Mouse (Mus musculus) limb, embryonic 11.5 days (tissue): ENCODE measurements around the gene Syngap1. TPM values are rescaled to one million over a fixed set of nuclear protein-coding genes. Genes with fewer than 3 reads are reported as not detected.
A peak's percentile ranks its signal among the peaks of the same experiment; 100 is the strongest.

ENCODE experiments used
- ATAC-seq: fragments of 200-750 bp; cut with Nextera tagmentation; 2 replicates; pipeline ENCODE4 v1.8.0; 2017; ENCODE audit warnings: low read depth; ENCODE audit not compliant: insufficient number of reproducible peaks, low FRiP score, low TSS enrichment
- DNase-seq: peaks from one replicate; pipeline ENCODE4 v3.0.0-alpha.2; 2015; ENCODE audit warnings: low spot score
- H3K27ac ChIP-seq: fragments of 300-500 bp; sonication (generic); replicated peaks from 2 replicates; pipeline ENCODE4 v1.5.1; 2014; ENCODE audit warnings: low read depth, mild to moderate bottlenecking, low read length
- H3K27me3 ChIP-seq: fragments of 300-500 bp; sonication (generic); 2 replicates; pipeline ENCODE4 v1.6.1; 2014; ENCODE audit warnings: mild to moderate bottlenecking, low read length, mixed read lengths; ENCODE audit not compliant: control insufficient read depth, insufficient read depth
- H3K36me3 ChIP-seq: fragments of 300-500 bp; sonication (generic); 2 replicates; pipeline ENCODE4 v1.6.1; 2014; ENCODE audit warnings: mild to moderate bottlenecking, low read length, moderate library complexity, mixed read lengths; ENCODE audit not compliant: control insufficient read depth, insufficient read depth
- H3K4me1 ChIP-seq: fragments of 300-500 bp; sonication (generic); 2 replicates; pipeline ENCODE4 v1.6.1; 2014; ENCODE audit warnings: low read length, mixed read lengths; ENCODE audit not compliant: control insufficient read depth, insufficient read depth
- H3K4me2 ChIP-seq: fragments of 300-500 bp; sonication (generic); 2 replicates; pipeline ENCODE4 v1.6.1; 2014; ENCODE audit warnings: low read depth, mild to moderate bottlenecking, moderate library complexity; ENCODE audit not compliant: severe bottlenecking
- H3K4me3 ChIP-seq: fragments of 300-500 bp; sonication (generic); 2 replicates; pipeline ENCODE4 v1.5.1; 2014; ENCODE audit warnings: low read depth, low read length
- H3K9ac ChIP-seq: fragments of 300-500 bp; sonication (generic); 2 replicates; pipeline ENCODE4 v1.6.1; 2014; ENCODE audit warnings: mild to moderate bottlenecking, low read length
- H3K9me3 ChIP-seq: fragments of 300-500 bp; sonication (generic); 2 replicates; pipeline ENCODE4 v1.6.1; 2016; ENCODE audit warnings: low read length; ENCODE audit not compliant: control insufficient read depth
- WGBS: fragments of 180-500 bp; shearing (Covaris S2); extraction: QIAGEN DNeasy Blood & Tissue Kit; methylation state at CpG from one replicate; pipeline ENCODE4 v1.1.7; 2014; 5-methylcytosine and 5-hydroxymethylcytosine counted together
- polyA plus RNA-seq: library from polyadenylated mRNA; unstranded; fragments of >200 nt; fragmentation: Nextera tagmentation; extraction: Ambion mirVana; gene quantifications from 2 replicates; pipeline ENCODE4 v1.2.1, GENCODE M21; 2014

Gene Syngap1
- polyA plus RNA-seq, 1 experiment from 2014 or later, result 3.5 TPM

- no peaks in the 10 kb centered on the region for H3K27me3 ChIP-seq
- peak overlapping the region; percentile 57 for H3K27ac ChIP-seq
- peaks cover 20% of the 10 kb centered on the region for H3K4me1 ChIP-seq
- ATAC-seq (no peak), DNase-seq (peak; percentile 37)
- peak overlapping the region; percentile 70 for H3K4me3 ChIP-seq
- no peaks in the 10 kb centered on the region for H3K36me3 ChIP-seq
- whole genome bisulfite sequencing, result under 1% methylated on average over 22 of the region's 22 CpGs
- peak overlapping the region; percentile 99 for H3K4me2 ChIP-seq
- no peaks in the 10 kb centered on the region for H3K9me3 ChIP-seq
- H3K9ac ChIP-seq, result peak overlapping the region; percentile 77
Measured at GRCm38 (mm10) chr17:26938731-26939130, 2.3 kb upstream of the Syngap1 start.

DNA sequence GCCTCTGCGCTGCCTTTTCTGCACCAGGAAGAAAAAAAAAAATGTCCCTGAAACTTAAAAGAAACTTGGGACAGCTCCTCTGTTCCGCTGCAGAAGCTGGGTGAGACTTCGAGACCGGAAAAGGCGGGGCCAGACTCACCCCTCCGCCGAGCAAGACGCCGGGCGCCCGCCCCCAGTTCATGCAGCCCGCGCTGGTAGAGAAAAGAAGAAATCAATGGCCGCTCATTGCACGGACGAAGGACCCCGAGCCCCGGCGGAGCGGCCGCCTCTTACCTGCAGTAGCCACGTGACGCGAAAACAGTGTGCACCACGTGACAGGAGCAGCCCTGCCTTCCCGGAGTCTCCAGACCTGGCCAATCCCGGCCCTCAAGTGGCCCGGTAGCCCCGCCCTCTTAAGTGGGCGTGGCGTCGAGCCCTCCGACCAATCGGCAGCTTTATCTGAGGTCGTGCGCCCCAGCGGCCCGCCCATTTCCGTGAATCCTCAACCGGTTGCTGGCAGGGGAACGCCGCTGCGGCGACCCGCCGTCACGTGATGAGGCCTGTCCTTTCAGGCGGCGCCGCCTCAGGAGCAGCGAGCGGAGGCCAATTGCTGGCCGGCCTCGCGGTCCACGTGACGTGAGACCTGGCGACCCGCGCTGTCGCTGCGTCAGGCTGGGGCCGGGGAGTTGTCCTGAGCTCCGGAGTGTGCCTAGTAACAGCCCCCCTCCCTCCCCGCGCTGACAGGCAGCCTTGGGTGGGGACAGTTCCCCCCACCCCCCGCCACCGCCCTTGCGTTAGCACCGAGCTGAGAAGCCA, 1.7 kb upstream of the Syngap1 start, which contains the start of gene Cuta:
Cuta (minus strand) TSS at position 392 of the 795 bp plus-strand sequence.
- Histone ChIP-seq H3K9me3 (no peaks in the 10 kb centered on the region), H3K9ac (peak within 1 kb of the TSS; percentile 77), H3K4me3 (peak within 1 kb of the TSS; percentile 70), H3K27ac (peak within 1 kb of the TSS; percentile 84), H3K4me2 (peak within 1 kb of the TSS; percentile 99), H3K36me3 (no peaks in the 10 kb centered on the region), H3K4me1 (peaks cover 19% of the 10 kb centered on the region), H3K27me3 (no peaks in the 10 kb centered on the region)
- under 1% methylated on average over 69 of the region's 70 CpGs for WGBS
- ATAC-seq, result peak; percentile 96
- peak; percentile 99 for DNase-seq

- Histone ChIP-seq H3K4me1 (peaks cover 19% of the 10 kb centered on the region), H3K4me3 (peak overlapping the region; percentile 70), H3K27ac (peak overlapping the region; percentile 84), H3K9me3 (no peaks in the 10 kb centered on the region), H3K36me3 (no peaks in the 10 kb centered on the region), H3K27me3 (no peaks in the 10 kb centered on the region), H3K9ac (peak overlapping the region; percentile 72), H3K4me2 (peak overlapping the region; percentile 99)
- WGBS, result 0% methylated on average over 3 of the region's 3 CpGs
- ATAC-seq (no peak), DNase-seq (no peak)
Measured at GRCm38 (mm10) chr17:26939973-26940300, 1.1 kb upstream of the Syngap1 start.

- 12% methylated on average over 4 of the region's 4 CpGs for WGBS
- Histone ChIP-seq H3K9me3 (no peaks in the 10 kb centered on the region), H3K9ac (peak overlapping the region; percentile 43), H3K4me2 (peak overlapping the region; percentile 64), H3K36me3 (no peaks in the 10 kb centered on the region), H3K27me3 (no peaks in the 10 kb centered on the region), H3K4me3 (peak overlapping the region; percentile 47), H3K4me1 (peaks cover 28% of the 10 kb centered on the region), H3K27ac (no peak overlapping the region; the same call in 1 of the 2 replicates)
- DNase-seq, result no peak
- no peak for ATAC-seq
Measured at GRCm38 (mm10) chr17:26941841-26942570, 953 bp downstream of the Syngap1 start.

GRCm38 (mm10) chr17:26945824-26946495, 4.9 kb downstream of the Syngap1 start:
- no peak for ATAC-seq

GRCm38 (mm10) chr17:26946567-26946966, 5.5 kb downstream of the Syngap1 start:
- no peaks in the 10 kb centered on the region for H3K36me3 ChIP-seq
- peak overlapping the region; percentile 43 for H3K4me3 ChIP-seq
- ATAC-seq (peak; percentile 18; the same call in 1 of the 2 replicates), DNase-seq (peak; percentile 74)
- peaks cover 38% of the 10 kb centered on the region for H3K4me1 ChIP-seq
- H3K4me2 ChIP-seq, result peak overlapping the region; percentile 80
- peak overlapping the region; percentile 57 for H3K9ac ChIP-seq
- WGBS, result under 1% methylated on average over 36 of the region's 37 CpGs
- peak overlapping the region; percentile 22; the same call in 1 of the 2 replicates for H3K27ac ChIP-seq
- H3K27me3 ChIP-seq, result no peaks in the 10 kb centered on the region
- no peaks in the 10 kb centered on the region for H3K9me3 ChIP-seq

More at GRCm38 (mm10) chr17:26945824-26946495, 4.9 kb downstream of the Syngap1 start:
- H3K27me3 ChIP-seq, result no peaks in the 10 kb centered on the region
- H3K4me1 ChIP-seq, result peaks cover 36% of the 10 kb centered on the region
- 26% methylated on average over 13 of the region's 13 CpGs for whole genome bisulfite sequencing
- H3K27ac ChIP-seq, result peak overlapping the region; percentile 22; the same call in 1 of the 2 replicates
- peak; percentile 34 for DNase-seq
- H3K4me2 ChIP-seq, result peak overlapping the region; percentile 80
- H3K4me3 ChIP-seq, result peak overlapping the region; percentile 43
- H3K9ac ChIP-seq, result peak overlapping the region; percentile 57
- H3K36me3 ChIP-seq, result no peaks in the 10 kb centered on the region
- H3K9me3 ChIP-seq, result no peaks in the 10 kb centered on the region

- WGBS, result 42% methylated on average over 12 of the region's 12 CpGs
- no peaks in the 10 kb centered on the region for H3K27me3 ChIP-seq
- peaks cover 44% of the 10 kb centered on the region for H3K4me1 ChIP-seq
- 0 out of 2 replicates have a peak overlapping the region, but pooled peaks have one; percentile 43 for H3K4me3 ChIP-seq
- peak overlapping the region; percentile 80; the same call in 1 of the 2 replicates for H3K4me2 ChIP-seq
- H3K27ac ChIP-seq, result no peak overlapping the region; the same call in 1 of the 2 replicates
- H3K36me3 ChIP-seq, result no peaks in the 10 kb centered on the region
- no peak for ATAC-seq
- no peaks in the 10 kb centered on the region for H3K9me3 ChIP-seq
- H3K9ac ChIP-seq, result no peak overlapping the region
- no peak for DNase-seq
Measured at GRCm38 (mm10) chr17:26947231-26948100, 6.4 kb downstream of the Syngap1 start.
